Comparison of ENCODE assay signal across 8 mouse cellular contexts in the genomic region with DNA sequence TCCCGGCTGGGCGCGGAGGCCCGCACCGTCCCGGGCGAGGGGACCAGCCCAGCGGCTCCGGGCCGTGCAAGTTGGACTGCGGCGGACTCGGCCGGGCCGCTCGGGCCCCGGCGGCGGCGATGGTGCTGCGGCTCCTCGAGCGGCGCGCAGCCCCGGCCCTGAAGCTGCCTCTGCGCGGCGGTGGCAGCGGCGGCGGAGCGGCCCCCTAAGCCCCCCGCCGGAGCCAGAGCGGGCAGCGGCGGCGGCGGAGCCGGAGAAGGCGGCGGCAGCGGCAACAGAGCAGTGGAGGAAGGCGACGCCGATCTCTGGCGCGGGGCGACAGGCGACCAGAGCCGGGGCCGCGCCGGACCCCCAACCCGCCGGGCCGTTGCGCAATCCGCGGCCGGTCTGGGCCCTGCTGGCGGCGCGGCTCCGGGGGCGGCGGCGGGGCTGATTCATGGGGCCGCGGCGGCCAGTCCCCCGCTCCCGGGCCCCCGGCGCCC.
A peak's percentile ranks its signal among the peaks of the same experiment; 100 is the strongest.
DNase-seq lines count a peak whose midpoint lies in the region; ATAC-seq and TF ChIP-seq lines count a peak whose summit lies in the region.

No protein-coding gene starts in this region.

- DNase-seq in gastrocnemius, postnatal 14 days = peak; percentile 9
- no peak for DNase-seq in gastrocnemius, postnatal 36 days
- no peak for DNase-seq in MN1 (ENCODE audit: low spot score)
- DNase-seq in right cerebral cortex, adult 18-20 months = no peak

- H3K79me2 ChIP-seq in C2C12 (ENCODE audit: control insufficient read depth, insufficient read depth) = peaks cover 40% of the 10 kb centered on the region

- peaks cover 10% of the 10 kb centered on the region for H3K79me3 ChIP-seq in C2C12 (ENCODE audit: low read depth)

- ATAC-seq in embryonic facial prominence, embryonic 12.5 days (ENCODE audit: insufficient number of reproducible peaks, insufficient read depth, low FRiP score, low TSS enrichment) = peak; percentile 50
- peak; percentile 68; the same call in 1 of the 2 replicates for ATAC-seq in intestine, embryonic 15.5 days
- ATAC-seq in midbrain, embryonic 16.5 days = peak; percentile 39

- no peaks in the 10 kb centered on the region for H3K9me3 ChIP-seq in embryonic facial prominence, embryonic 12.5 days
- no peaks in the 10 kb centered on the region for H3K9me3 ChIP-seq in intestine, embryonic 15.5 days
- no peaks in the 10 kb centered on the region for H3K9me3 ChIP-seq in midbrain, embryonic 16.5 days (replicated peaks; ENCODE audit: control insufficient read depth, low read length, poor library complexity, severe bottlenecking)

- H3K4me1 ChIP-seq in embryonic facial prominence, embryonic 12.5 days = peaks cover 3% of the 10 kb centered on the region; the same call in 1 of the 2 replicates
- H3K4me1 ChIP-seq in intestine, embryonic 15.5 days (replicated peaks) = peaks cover 13% of the 10 kb centered on the region
- H3K4me1 ChIP-seq in midbrain, embryonic 16.5 days (ENCODE audit: control insufficient read depth, insufficient read depth, low read length) = peaks cover 46% of the 10 kb centered on the region

- peak overlapping the region; percentile 42 for H3K4me3 ChIP-seq in C2C12 (ENCODE audit: insufficient read depth, poor library complexity, severe bottlenecking)
- H3K4me3 ChIP-seq in embryonic facial prominence, embryonic 12.5 days = peak overlapping the region; percentile 65
- peak overlapping the region; percentile 61 for H3K4me3 ChIP-seq in intestine, embryonic 15.5 days (replicated peaks)
- peak overlapping the region; percentile 80 for H3K4me3 ChIP-seq in midbrain, embryonic 16.5 days (ENCODE audit: low read depth, low read length)

- no peaks in the 10 kb centered on the region for H3K27me3 ChIP-seq in C2C12 (ENCODE audit: control insufficient read depth, insufficient read depth, insufficient read length)
- peaks cover 25% of the 10 kb centered on the region for H3K27me3 ChIP-seq in embryonic facial prominence, embryonic 12.5 days
- peaks cover 39% of the 10 kb centered on the region for H3K27me3 ChIP-seq in intestine, embryonic 15.5 days (replicated peaks)
- no peaks in the 10 kb centered on the region for H3K27me3 ChIP-seq in midbrain, embryonic 16.5 days (ENCODE audit: control insufficient read depth, insufficient read depth, low read depth, low read length)

- no peak for TF ChIP-seq CTCF in C2C12 (IDR thresholded peaks at IDR 0.05; ENCODE audit: control insufficient read depth, insufficient read depth, insufficient read length)

- H3K9ac ChIP-seq in embryonic facial prominence, embryonic 12.5 days = peak overlapping the region; percentile 77
- H3K9ac ChIP-seq in intestine, embryonic 15.5 days = peak overlapping the region; percentile 55
- H3K9ac ChIP-seq in midbrain, embryonic 16.5 days (ENCODE audit: low read depth, low read length) = peak overlapping the region; percentile 93

- intact Hi-C loops in gastrocnemius, postnatal 14 days (cut with DNase I; ENCODE audit: low total_unique reads) = loop anchor here (2.0 to 5.0 kb wide), 2 partner anchors 333 to 622 kb away; no protein-coding TSS in a partner anchor
- intact Hi-C loops in gastrocnemius, postnatal 36 days (cut with DNase I) = loop anchor here (2.0 to 5.0 kb wide), 2 partner anchors 208 to 623 kb away; no protein-coding TSS in a partner anchor

- WGBS in embryonic facial prominence, embryonic 12.5 days = under 1% methylated on average over 67 of the region's 76 CpGs
- 0% methylated on average over 62 of the region's 76 CpGs for WGBS in intestine, embryonic 15.5 days
- under 1% methylated on average over 33 of the region's 76 CpGs for WGBS in midbrain, embryonic 16.5 days

- H3K27ac ChIP-seq in embryonic facial prominence, embryonic 12.5 days = peak overlapping the region; percentile 75
- H3K27ac ChIP-seq in intestine, embryonic 15.5 days = 0 out of 2 replicates have a peak overlapping the region, but pooled peaks have one; percentile 32
- peak overlapping the region; percentile 89 for H3K27ac ChIP-seq in midbrain, embryonic 16.5 days (ENCODE audit: low read length)

- no peaks in the 10 kb centered on the region for H3K36me3 ChIP-seq in C2C12 (ENCODE audit: control insufficient read depth, insufficient read depth)
- H3K36me3 ChIP-seq in embryonic facial prominence, embryonic 12.5 days = no peaks in the 10 kb centered on the region
- no peaks in the 10 kb centered on the region for H3K36me3 ChIP-seq in intestine, embryonic 15.5 days
- no peaks in the 10 kb centered on the region for H3K36me3 ChIP-seq in midbrain, embryonic 16.5 days (ENCODE audit: control insufficient read depth, insufficient read depth, low read length)

- H3K4me2 ChIP-seq in embryonic facial prominence, embryonic 12.5 days (replicated peaks) = peak overlapping the region; percentile 96
- H3K4me2 ChIP-seq in intestine, embryonic 15.5 days (replicated peaks) = peak overlapping the region; percentile 98
- peak overlapping the region; percentile 91 for H3K4me2 ChIP-seq in midbrain, embryonic 16.5 days (ENCODE audit: low read length)

- peak overlapping the region; percentile 91 for H3ac ChIP-seq in C2C12 (ENCODE audit: control insufficient read depth, insufficient read length, low read depth)

TF ChIP-seq in C2C12, 6 proteins besides CTCF, POLR2A, EP300 and RAD21:
- no peak for TF ChIP-seq FOSL1 (IDR thresholded peaks at IDR 0.05; ENCODE audit: insufficient read depth, low read length, poor library complexity, severe bottlenecking)
- TF ChIP-seq USF1 (IDR thresholded peaks at IDR 0.05; ENCODE audit: low read depth) = no peak
- TF ChIP-seq CEBPB (IDR thresholded peaks at IDR 0.05; ENCODE audit: low read depth) = peak; percentile 81
TF ChIP-seq in C2C12: peak in this region for 1.

Comparison
In these comparisons a context has a peak if more than half of its experiments do, and no peak if none do; other contexts are left out.
1. H3K27ac ChIP-seq: peak in every context shown above with its lines; median percentile 89 in midbrain, embryonic 16.5 days; 75 in embryonic facial prominence, embryonic 12.5 days; 32 in intestine, embryonic 15.5 days.